Mouse (Mus musculus) megakaryocyte, embryonic 14.5 days (primary cell): Measurements from ENCODE around the gene Npcd.

Source experiments
- FLI1 ChIP-seq: IDR thresholded peaks from 2 replicates; pipeline ENCODE4 v1.6.1; 2012; ENCODE audit warnings: low read length, inconsistent platforms, mixed read lengths
- GATA1 ChIP-seq: IDR thresholded peaks from 3 replicates; pipeline ENCODE4 v1.6.1; 2012; ENCODE audit warnings: mixed read lengths, low read length, inconsistent platforms, borderline replicate concordance

DNA sequence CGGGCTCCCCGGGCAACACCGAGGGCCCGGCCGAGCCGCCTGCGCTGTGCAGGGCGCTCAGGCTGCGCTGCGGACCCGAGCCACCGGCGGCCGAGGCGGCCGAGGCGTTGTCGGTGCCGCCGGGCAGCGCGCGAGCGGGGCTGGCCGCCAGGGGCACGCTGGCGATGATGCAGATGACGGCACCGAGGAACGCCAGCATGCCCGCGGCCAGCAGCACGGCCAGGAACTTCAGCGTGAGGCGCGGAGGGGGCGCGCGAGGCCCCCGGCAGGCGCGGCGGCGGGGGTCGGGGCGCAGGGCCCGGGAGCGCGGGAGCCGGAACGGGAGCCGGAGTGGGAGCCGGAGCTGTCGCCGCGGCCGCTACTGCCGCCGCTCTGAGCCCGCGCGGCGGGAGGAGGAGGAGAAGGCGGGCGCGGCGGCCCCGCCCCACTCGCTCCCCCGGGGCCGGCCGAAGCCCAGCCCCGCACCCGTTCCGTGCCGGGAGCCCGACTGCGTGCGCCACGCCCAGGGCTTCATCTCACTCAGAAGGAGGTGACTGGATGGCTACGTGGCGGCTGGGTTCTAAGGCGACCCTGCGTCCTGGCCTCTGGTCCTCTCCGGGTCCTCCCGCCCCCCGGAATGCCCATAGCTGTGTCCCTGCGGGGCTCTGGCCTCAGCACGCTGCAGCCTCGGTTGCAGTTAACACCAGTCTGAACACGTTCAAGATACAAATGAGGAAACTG, 29.5 kb downstream of the Npcd start, which contains the start of gene Nptxr:
- TF ChIP-seq GATA1 (no peak), FLI1 (no peak)
